Mouse (Mus musculus) stomach, embryonic 16.5 days (tissue): ENCODE measurements around the gene Klhdc1. TPM values are rescaled to one million over a fixed set of nuclear protein-coding genes. Genes with fewer than 3 reads are reported as not detected.

Experiments
- ATAC-seq: fragments of 200-750 bp; cut with Nextera tagmentation; 2 replicates; pipeline ENCODE4 v1.8.0; 2017; ENCODE audit warnings: moderate number of reproducible peaks, moderate TSS enrichment; ENCODE audit not compliant: insufficient read depth, low FRiP score
- H3K27ac ChIP-seq: fragments of 300-500 bp; sonication (generic); 2 replicates; pipeline ENCODE4 v1.5.1; 2014; ENCODE audit warnings: low read length
- H3K27me3 ChIP-seq: fragments of 300-500 bp; sonication (generic); 2 replicates; pipeline ENCODE4 v1.6.1; 2014; ENCODE audit warnings: low read length, control low read depth, mixed read lengths; ENCODE audit not compliant: control insufficient read depth, insufficient read depth
- H3K36me3 ChIP-seq: fragments of 300-500 bp; sonication (generic); 2 replicates; pipeline ENCODE4 v1.6.1; 2014; ENCODE audit warnings: low read length; ENCODE audit not compliant: control insufficient read depth, insufficient read depth
- H3K4me1 ChIP-seq: fragments of 300-500 bp; sonication (generic); 2 replicates; pipeline ENCODE4 v1.6.1; 2014; ENCODE audit warnings: low read length, control low read depth, mixed read lengths; ENCODE audit not compliant: control insufficient read depth, insufficient read depth
- H3K4me2 ChIP-seq: fragments of 300-500 bp; sonication (generic); 2 replicates; pipeline ENCODE4 v1.6.1; 2014; ENCODE audit warnings: low read depth, low read length, mixed read lengths
- H3K4me3 ChIP-seq: fragments of 300-500 bp; sonication (generic); replicated peaks from 2 replicates; pipeline ENCODE4 v1.5.1; 2014; ENCODE audit warnings: mild to moderate bottlenecking, low read length
- H3K9ac ChIP-seq: fragments of 300-500 bp; sonication (generic); 2 replicates; pipeline ENCODE4 v1.6.1; 2014; ENCODE audit warnings: low read length
- H3K9me3 ChIP-seq: fragments of 300-500 bp; sonication (generic); replicated peaks from 2 replicates; pipeline ENCODE4 v1.6.1; 2016; ENCODE audit warnings: low read length, control low read depth; ENCODE audit not compliant: control insufficient read depth
- WGBS: fragments of 180-500 bp; shearing (Covaris S2); extraction: QIAGEN DNeasy Blood & Tissue Kit; methylation state at CpG from one replicate; pipeline ENCODE4 v1.1.7; 2014; 5-methylcytosine and 5-hydroxymethylcytosine counted together
- polyA plus RNA-seq: library from polyadenylated mRNA; unstranded; fragments of >200 nt; fragmentation: Nextera tagmentation; extraction: Ambion mirVana; gene quantifications from 2 replicates; pipeline ENCODE4 v1.2.1, GENCODE M21; 2015

Gene Klhdc1
- 7.2 and 7.3 TPM in 2 replicates for polyA plus RNA-seq

DNA sequence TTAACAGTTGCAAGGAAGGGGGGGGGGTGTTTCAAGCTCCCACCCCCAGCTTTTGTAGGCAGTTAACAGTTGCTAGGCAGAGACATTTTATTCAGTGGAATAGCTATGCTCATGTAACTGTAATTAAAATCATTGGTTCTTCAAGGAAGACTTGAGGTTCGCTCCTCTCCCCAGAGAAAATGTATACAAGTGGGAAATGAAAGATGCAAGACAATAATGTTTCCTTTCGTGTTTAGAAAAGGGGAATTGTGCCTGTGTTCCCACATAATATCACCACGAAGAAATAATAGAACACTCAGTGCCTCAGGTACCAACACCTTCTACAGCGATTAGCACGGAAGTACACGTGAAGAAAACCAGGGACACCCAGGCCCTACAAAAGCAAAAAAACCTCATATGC lies at the start of gene Klhdc1:
Gene Klhdc1, plus strand, starts transcription at position 301 of the 400 bp plus-strand sequence.
- no peaks in the 10 kb centered on the region for H3K27me3 ChIP-seq
- H3K27ac ChIP-seq = peak within 1 kb of the TSS; percentile 84
- peak within 1 kb of the TSS; percentile 82 for H3K4me3 ChIP-seq
- WGBS = 68% methylated on average over 6 of the region's 6 CpGs
- peak within 1 kb of the TSS; percentile 91 for H3K9ac ChIP-seq
- peak within 1 kb of the TSS; percentile 81 for H3K4me2 ChIP-seq
- ATAC-seq = no peak
- H3K4me1 ChIP-seq = peaks cover 4% of the 10 kb centered on the region; the same call in 1 of the 2 replicates
- no peaks in the 10 kb centered on the region for H3K9me3 ChIP-seq
- H3K36me3 ChIP-seq = no peaks in the 10 kb centered on the region

DNA sequence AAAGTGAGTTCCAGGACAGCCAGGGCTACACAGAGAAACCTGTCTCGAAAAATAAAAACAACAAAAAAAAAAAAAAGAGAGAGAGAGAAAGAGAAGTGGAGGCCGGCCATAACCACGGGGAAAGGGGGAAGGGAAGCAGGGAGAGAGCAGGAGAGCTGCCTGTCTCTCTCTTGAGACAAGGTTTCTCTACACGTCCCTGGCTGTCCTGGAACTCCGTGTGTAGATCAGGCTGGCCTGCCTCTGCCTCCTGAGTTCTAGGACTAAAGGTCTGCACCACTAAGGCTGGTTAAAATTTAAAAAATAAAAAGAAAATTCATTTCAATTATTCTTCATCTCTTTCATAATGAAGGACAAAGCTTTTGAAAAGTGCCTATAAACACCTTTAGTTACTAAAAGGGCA lies 49.6 kb upstream of the Klhdc1 start:
- Histone ChIP-seq H3K27ac (no peak overlapping the region), H3K9me3 (no peaks in the 10 kb centered on the region), H3K4me2 (no peak overlapping the region), H3K4me1 (peaks cover 12% of the 10 kb centered on the region), H3K9ac (no peak overlapping the region), H3K27me3 (no peaks in the 10 kb centered on the region), H3K36me3 (peaks cover 14% of the 10 kb centered on the region), H3K4me3 (no peak overlapping the region)
- 92% methylated on average over 5 of the region's 5 CpGs for WGBS
- ATAC-seq = no peak

DNA sequence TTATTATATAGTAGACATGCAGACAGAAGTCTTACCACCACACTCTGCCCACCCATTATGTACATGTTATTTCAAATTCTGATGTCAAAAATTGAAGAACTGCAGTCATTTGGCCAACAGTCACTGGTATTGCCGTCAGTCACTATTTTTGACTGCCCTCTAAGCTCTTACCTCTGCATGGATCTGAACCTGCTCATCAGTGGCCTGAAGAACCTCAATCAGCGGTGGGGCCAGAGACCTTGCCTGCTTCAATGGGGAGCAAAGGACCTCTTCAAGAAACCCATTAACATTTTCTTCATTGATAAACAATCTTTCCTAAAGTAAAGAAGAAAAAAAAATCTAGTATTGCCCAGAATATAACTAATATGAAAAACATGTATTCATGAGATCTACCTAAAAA lies 48.3 kb upstream of the Klhdc1 start:
- H3K27ac ChIP-seq = no peak overlapping the region
- H3K36me3 ChIP-seq = peaks cover 14% of the 10 kb centered on the region
- H3K4me3 ChIP-seq = no peak overlapping the region
- no peak for ATAC-seq
- H3K9ac ChIP-seq = no peak overlapping the region
- no peaks in the 10 kb centered on the region for H3K27me3 ChIP-seq
- no peaks in the 10 kb centered on the region for H3K9me3 ChIP-seq
- WGBS = 93% methylated on average over 2 of the region's 2 CpGs
- H3K4me2 ChIP-seq = no peak overlapping the region
- H3K4me1 ChIP-seq = peaks cover 4% of the 10 kb centered on the region; the same call in 1 of the 2 replicates

DNA sequence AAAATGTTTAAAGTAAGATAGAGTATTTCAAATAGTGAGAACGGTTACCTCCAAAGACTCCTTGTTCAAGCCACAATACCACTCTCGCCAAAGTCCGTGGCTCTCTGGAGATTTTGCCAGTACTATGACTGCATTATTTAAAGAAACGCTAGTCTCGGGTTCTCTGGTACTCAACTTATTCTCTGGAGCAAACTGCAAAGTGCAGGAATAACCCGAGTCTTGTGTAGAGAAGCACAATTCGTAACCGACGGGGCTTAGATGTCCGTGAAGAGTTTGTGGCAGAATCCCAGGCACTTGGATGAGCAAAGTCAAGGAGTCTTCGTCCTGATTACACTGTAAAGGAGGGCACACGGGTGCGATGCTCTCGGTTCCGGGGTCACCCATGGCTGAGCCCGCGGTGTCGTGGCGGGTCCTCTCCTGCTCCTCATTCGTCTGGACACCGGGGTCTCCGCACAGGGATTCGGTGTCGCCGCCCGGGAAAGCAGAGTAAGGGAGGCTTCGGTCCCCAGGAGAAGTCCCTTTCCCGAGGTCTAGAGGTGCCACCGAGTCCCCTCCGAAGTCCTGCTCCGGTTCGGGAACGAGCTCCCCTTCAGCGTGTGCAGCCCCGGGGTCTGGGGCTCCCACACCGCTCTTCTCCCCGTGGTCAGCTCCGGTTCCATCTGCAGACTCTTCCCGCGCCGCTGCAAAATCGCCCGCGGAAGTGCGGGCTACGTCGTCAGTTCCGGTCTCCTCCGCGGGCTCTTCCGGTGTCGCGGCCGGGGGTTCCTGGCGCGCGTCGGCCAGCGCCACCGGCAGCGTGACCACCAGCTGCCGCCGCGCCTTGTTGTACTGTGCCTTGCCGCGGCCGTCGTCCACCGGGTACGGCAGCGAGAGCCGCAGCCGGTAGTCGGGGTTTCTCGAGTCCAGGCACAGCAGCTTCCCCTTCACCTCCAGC lies 44.3 kb upstream of the Klhdc1 start, which contains the start of gene Gm49383:
Gene Gm49383, minus strand, starts transcription at position 661 of the 934 bp plus-strand sequence.
- peak within 1 kb of the TSS; percentile 99 for H3K4me3 ChIP-seq
- H3K4me1 ChIP-seq = peaks cover 19% of the 10 kb centered on the region
- peak within 1 kb of the TSS; percentile 94 for H3K9ac ChIP-seq
- WGBS = under 1% methylated on average over 75 of the region's 75 CpGs
- H3K4me2 ChIP-seq = peak within 1 kb of the TSS; percentile 97
- 0 out of 2 replicates have a peak, but pooled peaks cover 3% of the 10 kb centered on the region for H3K36me3 ChIP-seq
- H3K9me3 ChIP-seq = no peaks in the 10 kb centered on the region
- peak; percentile 81 for ATAC-seq
- H3K27me3 ChIP-seq = no peaks in the 10 kb centered on the region
- peak within 1 kb of the TSS; percentile 89 for H3K27ac ChIP-seq

DNA sequence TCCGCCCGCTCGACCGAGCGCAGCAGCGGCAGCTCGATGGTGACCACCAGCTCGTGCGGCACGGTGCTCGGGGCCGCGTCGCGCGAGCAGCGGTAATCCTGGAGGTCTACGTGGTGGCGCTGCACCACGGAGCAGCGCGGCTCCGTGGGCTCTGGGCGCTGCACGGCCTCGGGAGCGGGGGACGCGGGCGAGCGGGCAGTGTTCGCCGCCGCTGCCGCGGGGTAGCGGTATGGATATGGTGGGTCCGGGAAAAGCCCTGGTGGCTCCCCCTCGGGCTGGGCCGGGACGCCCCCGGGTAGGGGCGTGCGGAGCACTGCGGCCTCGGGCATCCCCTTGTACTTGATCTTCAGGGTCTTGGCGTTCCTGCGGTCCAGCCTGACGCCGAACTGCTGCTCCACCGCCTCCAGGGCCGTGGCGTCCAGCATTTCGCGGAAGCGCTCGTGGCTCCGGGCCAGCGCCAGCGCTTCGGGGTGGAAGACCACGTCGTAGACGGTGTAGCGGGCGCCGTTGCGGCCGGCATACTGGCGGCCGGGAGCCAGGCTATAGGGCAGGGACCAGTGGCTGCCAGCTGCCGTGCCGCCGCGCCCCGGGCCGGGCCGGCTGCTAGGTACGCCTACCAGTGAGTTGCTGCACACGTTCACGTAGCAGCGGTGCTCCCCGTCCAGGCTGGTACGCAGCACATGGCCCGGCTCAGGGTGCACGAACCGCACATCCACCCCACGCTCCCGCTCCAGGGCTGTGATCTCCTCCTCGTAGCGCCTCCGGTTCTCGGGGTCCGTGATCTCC lies 43.4 kb upstream of the Klhdc1 start:
- Histone ChIP-seq H3K9ac (peak overlapping the region; percentile 94), H3K4me3 (peak overlapping the region; percentile 99), H3K4me2 (peak overlapping the region; percentile 97), H3K9me3 (no peaks in the 10 kb centered on the region), H3K27ac (peak overlapping the region; percentile 89), H3K36me3 (no peaks in the 10 kb centered on the region), H3K27me3 (no peaks in the 10 kb centered on the region), H3K4me1 (peaks cover 19% of the 10 kb centered on the region)
- ATAC-seq = peak; percentile 73
- under 1% methylated on average over 94 of the region's 94 CpGs for WGBS

DNA sequence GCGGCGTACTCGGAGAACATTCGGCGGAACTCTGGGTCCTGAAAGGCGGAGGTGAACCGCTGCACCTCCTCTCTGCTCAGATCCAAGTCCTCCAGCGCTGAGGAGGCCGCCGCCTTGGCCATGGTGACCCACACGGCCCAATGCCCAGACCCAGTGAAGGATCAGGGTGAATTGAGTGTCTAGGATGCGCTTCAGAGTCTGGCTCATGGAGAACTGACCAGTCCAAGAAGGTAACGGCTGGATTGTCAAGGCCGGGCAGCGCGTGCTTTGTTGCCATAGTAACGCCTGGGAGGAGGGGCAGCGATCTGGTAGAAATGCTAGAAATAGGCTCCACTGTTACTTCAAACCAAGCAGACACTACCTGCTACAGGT lies 42.8 kb upstream of the Klhdc1 start, which contains the start of gene Dnaaf2:
Gene Dnaaf2, minus strand, starts transcription at position 266 of the 372 bp plus-strand sequence.
- ATAC-seq = peak; percentile 19; the same call in 1 of the 2 replicates
- WGBS = 1% methylated on average over 18 of the region's 18 CpGs

DNA sequence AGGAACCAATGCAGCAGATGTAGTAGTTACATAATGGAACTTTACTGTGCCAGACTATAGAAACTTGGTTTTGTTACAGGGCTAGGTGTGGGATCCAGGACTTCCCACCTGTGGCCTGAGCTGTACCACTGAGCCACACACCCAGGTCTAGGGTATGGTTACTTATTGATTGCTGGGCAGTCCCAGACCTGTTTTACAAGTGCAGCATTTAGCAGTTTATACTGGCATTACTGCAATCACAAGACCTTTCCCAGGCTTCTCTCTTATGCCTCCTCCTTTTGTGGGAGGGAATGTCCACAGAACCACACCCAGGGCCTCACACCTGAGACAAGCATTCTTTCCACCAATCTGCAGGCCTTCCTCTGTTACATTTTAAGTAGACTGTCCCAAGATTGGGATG lies 42.0 kb upstream of the Klhdc1 start:
- no peak overlapping the region; the same call in 1 of the 2 replicates for H3K27ac ChIP-seq
- peak overlapping the region; percentile 97; the same call in 1 of the 2 replicates for H3K4me2 ChIP-seq
- no peaks in the 10 kb centered on the region for H3K27me3 ChIP-seq
- H3K4me1 ChIP-seq = peaks cover 19% of the 10 kb centered on the region
- no peak overlapping the region for H3K4me3 ChIP-seq
- no peaks in the 10 kb centered on the region for H3K36me3 ChIP-seq
- ATAC-seq = peak; percentile 47; the same call in 1 of the 2 replicates
- H3K9ac ChIP-seq = no peak overlapping the region
- H3K9me3 ChIP-seq = no peaks in the 10 kb centered on the region

More for the DNA sequence above, 42.8 kb upstream of the Klhdc1 start, which contains the start of gene Dnaaf2:
- Histone ChIP-seq H3K9me3 (no peaks in the 10 kb centered on the region), H3K4me2 (peak within 1 kb of the TSS; percentile 97), H3K36me3 (no peaks in the 10 kb centered on the region), H3K4me1 (peaks cover 19% of the 10 kb centered on the region), H3K27ac (peak within 1 kb of the TSS; percentile 89), H3K27me3 (no peaks in the 10 kb centered on the region), H3K4me3 (peak within 1 kb of the TSS; percentile 99), H3K9ac (peak within 1 kb of the TSS; percentile 94)

DNA sequence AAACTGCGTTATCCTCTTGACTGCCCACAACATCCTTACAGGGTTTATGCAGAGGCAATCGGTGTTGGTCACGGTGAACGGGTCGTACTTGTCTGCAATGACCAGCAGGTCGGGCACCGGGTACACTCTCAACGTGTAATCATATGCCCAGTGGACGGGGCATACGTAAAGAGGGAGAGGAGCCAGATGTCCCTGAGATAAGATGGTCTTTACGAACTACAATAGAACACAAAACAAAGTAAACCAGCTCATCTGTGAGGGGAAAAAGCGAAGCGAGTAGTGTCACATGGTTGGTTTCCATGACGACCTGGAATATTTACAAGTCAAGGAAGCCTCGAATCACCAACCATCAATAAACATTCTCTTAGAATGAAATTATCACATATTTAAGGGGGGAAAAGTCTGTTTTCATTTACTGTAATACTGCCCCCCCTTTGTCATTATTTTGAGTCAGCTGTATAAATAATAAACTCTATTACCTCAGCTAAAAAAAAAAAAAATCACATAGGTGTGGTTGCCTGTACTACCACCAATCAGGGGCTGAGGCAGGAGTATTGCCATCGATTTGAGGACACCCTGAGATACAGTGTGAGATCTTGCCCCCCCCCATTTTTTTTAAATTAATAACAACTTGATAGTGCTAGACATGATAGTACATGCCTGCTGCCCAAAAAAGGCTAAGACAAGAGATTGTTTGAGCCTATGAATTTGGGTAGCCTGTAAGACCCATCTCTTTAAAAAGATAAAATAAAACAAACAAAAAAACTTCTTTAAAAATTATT lies 36.7 kb upstream of the Klhdc1 start, which contains the start of gene Gm49384:
Gene Gm49384, minus strand, starts transcription at position 216 of the 782 bp plus-strand sequence.
- 0 out of 2 replicates have a peak, but pooled peaks cover 2% of the 10 kb centered on the region for H3K36me3 ChIP-seq
- no peaks in the 10 kb centered on the region for H3K9me3 ChIP-seq
- peaks cover 3% of the 10 kb centered on the region for H3K4me1 ChIP-seq
- no peak within 1 kb of the TSS for H3K9ac ChIP-seq
- H3K27me3 ChIP-seq = no peaks in the 10 kb centered on the region
- no peak for ATAC-seq
- H3K4me3 ChIP-seq = no peak within 1 kb of the TSS
- 78% methylated on average over 16 of the region's 16 CpGs for WGBS
- no peak within 1 kb of the TSS for H3K27ac ChIP-seq
- no peak within 1 kb of the TSS for H3K4me2 ChIP-seq
